Mouse (Mus musculus) lung, postnatal 0 days (tissue): Measurements from ENCODE around the gene Alox5. TPM values are rescaled to one million over a fixed set of nuclear protein-coding genes. Genes with fewer than 3 reads are reported as not detected.

ENCODE experiments used
- ATAC-seq: fragments of 200-750 bp; cut with Nextera tagmentation; 2 replicates; pipeline ENCODE4 v1.8.0; 2017; ENCODE audit warnings: moderate library complexity
- DNase-seq: peaks from one replicate; pipeline ENCODE4 v3.0.0-alpha.2; 2016; ENCODE audit warnings: low spot score
- H3K27ac ChIP-seq: fragments of 300-500 bp; sonication (generic); 2 replicates; pipeline ENCODE4 v1.5.1; 2014; ENCODE audit warnings: antibody characterized with exemption, mild to moderate bottlenecking, low read length, mixed read lengths
- H3K27me3 ChIP-seq: fragments of 300-500 bp; sonication (generic); replicated peaks from 2 replicates; pipeline ENCODE4 v1.6.1; 2014; ENCODE audit warnings: low read length, mixed read lengths; ENCODE audit not compliant: insufficient read depth
- H3K36me3 ChIP-seq: fragments of 300-500 bp; sonication (generic); 2 replicates; pipeline ENCODE4 v1.6.1; 2014; ENCODE audit warnings: low read length, mixed read lengths; ENCODE audit not compliant: insufficient read depth
- H3K4me1 ChIP-seq: fragments of 300-500 bp; sonication (generic); 2 replicates; pipeline ENCODE4 v1.6.1; 2014; ENCODE audit warnings: antibody characterized with exemption, low read depth, low read length, mixed read lengths; ENCODE audit not compliant: insufficient read depth
- H3K4me2 ChIP-seq: fragments of 300-500 bp; sonication (generic); replicated peaks from 2 replicates; pipeline ENCODE4 v1.6.1; 2014; ENCODE audit warnings: low read depth, mild to moderate bottlenecking, low read length, moderate library complexity, mixed read lengths
- H3K4me3 ChIP-seq: fragments of 300-500 bp; sonication (generic); 2 replicates; pipeline ENCODE4 v1.5.1; 2014; ENCODE audit warnings: low read depth, low read length
- H3K9ac ChIP-seq: fragments of 300-500 bp; sonication (generic); replicated peaks from 2 replicates; pipeline ENCODE4 v1.6.1; 2014; ENCODE audit warnings: low read depth, mild to moderate bottlenecking
- H3K9me3 ChIP-seq: fragments of 300-500 bp; sonication (generic); 2 replicates; pipeline ENCODE4 v1.6.1; 2016; ENCODE audit warnings: low read length, mixed read lengths
- CTCF ChIP-seq: IDR thresholded peaks from 2 replicates; pipeline ENCODE4 v1.5.1; 2016; ENCODE audit warnings: antibody characterized with exemption, mild to moderate bottlenecking
- EP300 ChIP-seq: IDR thresholded peaks from 2 replicates; pipeline ENCODE4 v1.6.1; 2016; ENCODE audit warnings: antibody characterized with exemption, mild to moderate bottlenecking, control low read depth
- WGBS: fragments of 180-500 bp; shearing (Covaris S2); extraction: QIAGEN DNeasy Blood & Tissue Kit; methylation state at CpG from one replicate; pipeline ENCODE4 v1.1.7; 2014; 5-methylcytosine and 5-hydroxymethylcytosine counted together
- polyA plus RNA-seq: library from polyadenylated mRNA; unstranded; fragments of >200 nt; fragmentation: Nextera tagmentation; extraction: Ambion mirVana; gene quantifications from 2 replicates; pipeline ENCODE4 v1.2.1, GENCODE M21; 2015

Gene Alox5
- polyA plus RNA-seq, 1 experiment from 2014 or later = 3.1 TPM

DNA sequence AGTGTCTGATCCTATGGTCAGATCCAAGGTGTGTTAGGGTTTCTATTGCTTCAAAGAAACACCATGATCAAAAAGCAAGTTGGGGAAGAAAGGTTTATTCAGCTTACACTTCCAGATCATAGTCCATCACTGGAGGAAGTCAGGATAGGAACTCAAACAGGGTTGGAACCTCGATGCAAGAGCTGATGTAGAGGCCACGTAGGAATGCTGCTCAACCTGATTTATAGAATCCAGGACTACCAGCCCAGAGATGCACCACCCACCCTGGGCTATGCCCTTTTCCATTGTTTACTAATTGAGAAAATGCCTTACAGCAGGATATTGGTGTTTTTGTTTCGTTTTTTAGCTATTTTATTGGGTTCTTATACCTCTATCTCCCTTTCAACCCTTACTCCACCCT lies 99.5 kb downstream of the Alox5 start:
- no peak overlapping the region for H3K4me3 ChIP-seq
- no peak overlapping the region for H3K9ac ChIP-seq
- no peaks in the 10 kb centered on the region for H3K36me3 ChIP-seq
- H3K4me2 ChIP-seq = no peak overlapping the region
- no peaks in the 10 kb centered on the region for H3K27me3 ChIP-seq
- no peak for TF ChIP-seq CTCF
- no peak for TF ChIP-seq EP300
- DNase-seq (no peak), ATAC-seq (no peak)
- no peaks in the 10 kb centered on the region for H3K9me3 ChIP-seq
- no peaks in the 10 kb centered on the region for H3K4me1 ChIP-seq
- 86% methylated on average over 3 of the region's 3 CpGs for WGBS
- H3K27ac ChIP-seq = no peak overlapping the region

Other genes with a start within 250 kb of the Alox5 start
- 2.9 and 3.1 TPM in 2 replicates for gene Zfand4, start 197.0 kb downstream of the Alox5 start, polyA plus RNA-seq
- 26.4 and 29.0 TPM in 2 replicates for gene March8, start 123.2 kb downstream of the Alox5 start, polyA plus RNA-seq
- gene Olfr211, start 27.9 kb upstream of the Alox5 start, polyA plus RNA-seq = not detected in 2 replicates
- gene Olfr212, start 45.3 kb upstream of the Alox5 start, polyA plus RNA-seq = 0.07 TPM in 1 of 2 replicates, not detected in the other
- gene Olfr213, start 77.3 kb upstream of the Alox5 start, polyA plus RNA-seq = not detected in 2 replicates
- 0.32 and 0.35 TPM in 2 replicates for gene Gm5580, start 90.0 kb upstream of the Alox5 start, polyA plus RNA-seq
- gene Olfr214, start 93.1 kb upstream of the Alox5 start, polyA plus RNA-seq = not detected in 2 replicates
- gene Olfr215, start 123.0 kb upstream of the Alox5 start, polyA plus RNA-seq = not detected in 2 replicates
- gene Zfp422, start 167.8 kb upstream of the Alox5 start, polyA plus RNA-seq = 58.1 and 64.4 TPM in 2 replicates
- gene Depp1, start 189.4 kb upstream of the Alox5 start, polyA plus RNA-seq = 79.3 and 86.1 TPM in 2 replicates
- 9.3 and 10.0 TPM in 2 replicates for gene Rassf4, start 212.8 kb upstream of the Alox5 start, polyA plus RNA-seq